Mouse (Mus musculus): ENCODE data around the gene Npcd. TPM values are rescaled to one million over a fixed set of nuclear protein-coding genes. Genes with fewer than 3 reads are reported as not detected.

Gene Npcd
- polyA plus RNA-seq, 1 experiment, result not detected

DNA sequence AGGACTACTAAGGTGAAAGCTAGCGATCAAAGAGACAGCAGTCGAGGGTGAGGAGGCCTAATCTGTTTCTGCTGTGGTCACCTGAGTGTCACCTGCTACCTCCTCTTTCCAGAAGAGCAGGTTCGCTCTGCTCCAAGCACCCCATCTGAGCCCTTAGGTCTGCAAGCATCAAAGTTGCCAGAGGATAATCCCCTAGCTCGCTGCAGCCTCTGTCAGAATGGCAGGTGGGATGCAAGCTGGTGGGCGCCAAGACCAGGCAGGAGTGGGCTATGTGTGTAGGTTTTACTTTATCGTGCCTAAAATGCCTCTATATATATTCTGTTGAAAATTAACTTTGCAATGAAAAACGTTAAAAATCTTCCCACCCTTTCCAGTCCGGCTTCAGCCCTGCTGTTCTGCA is 28.8 kb downstream of the Npcd start:
- no peaks in the 10 kb centered on the region for H3K4me1 ChIP-seq (ENCODE audit: control insufficient read depth, insufficient read depth, low read length)
- H3K4me3 ChIP-seq (ENCODE audit: insufficient read depth, low read length), result 0 out of 2 replicates have a peak overlapping the region, but pooled peaks have one; percentile 56
- H3K27ac ChIP-seq (ENCODE audit: insufficient read depth, low read depth, low read length), result no peak overlapping the region
- TF ChIP-seq POLR2A (IDR thresholded peaks at IDR 0.05; ENCODE audit: borderline replicate concordance, low read depth, low read length) (no peak), CTCF (IDR thresholded peaks at IDR 0.05; ENCODE audit: low read depth, low read length) (no peak)

DNA sequence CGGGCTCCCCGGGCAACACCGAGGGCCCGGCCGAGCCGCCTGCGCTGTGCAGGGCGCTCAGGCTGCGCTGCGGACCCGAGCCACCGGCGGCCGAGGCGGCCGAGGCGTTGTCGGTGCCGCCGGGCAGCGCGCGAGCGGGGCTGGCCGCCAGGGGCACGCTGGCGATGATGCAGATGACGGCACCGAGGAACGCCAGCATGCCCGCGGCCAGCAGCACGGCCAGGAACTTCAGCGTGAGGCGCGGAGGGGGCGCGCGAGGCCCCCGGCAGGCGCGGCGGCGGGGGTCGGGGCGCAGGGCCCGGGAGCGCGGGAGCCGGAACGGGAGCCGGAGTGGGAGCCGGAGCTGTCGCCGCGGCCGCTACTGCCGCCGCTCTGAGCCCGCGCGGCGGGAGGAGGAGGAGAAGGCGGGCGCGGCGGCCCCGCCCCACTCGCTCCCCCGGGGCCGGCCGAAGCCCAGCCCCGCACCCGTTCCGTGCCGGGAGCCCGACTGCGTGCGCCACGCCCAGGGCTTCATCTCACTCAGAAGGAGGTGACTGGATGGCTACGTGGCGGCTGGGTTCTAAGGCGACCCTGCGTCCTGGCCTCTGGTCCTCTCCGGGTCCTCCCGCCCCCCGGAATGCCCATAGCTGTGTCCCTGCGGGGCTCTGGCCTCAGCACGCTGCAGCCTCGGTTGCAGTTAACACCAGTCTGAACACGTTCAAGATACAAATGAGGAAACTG is 29.5 kb downstream of the Npcd start, which contains the start of gene Nptxr:
TSS of gene Nptxr (minus strand) at position 415 of the 720 bp plus-strand sequence.
- H3K4me1 ChIP-seq (ENCODE audit: control insufficient read depth, insufficient read depth, low read length), result no peaks in the 10 kb centered on the region
- H3K4me3 ChIP-seq (ENCODE audit: insufficient read depth, low read length), result peak within 1 kb of the TSS; percentile 56
- no peak within 1 kb of the TSS for H3K27ac ChIP-seq (ENCODE audit: insufficient read depth, low read depth, low read length)
- TF ChIP-seq CTCF (IDR thresholded peaks at IDR 0.05; ENCODE audit: low read depth, low read length) (no peak), POLR2A (IDR thresholded peaks at IDR 0.05; ENCODE audit: borderline replicate concordance, low read depth, low read length) (no peak)

DNA sequence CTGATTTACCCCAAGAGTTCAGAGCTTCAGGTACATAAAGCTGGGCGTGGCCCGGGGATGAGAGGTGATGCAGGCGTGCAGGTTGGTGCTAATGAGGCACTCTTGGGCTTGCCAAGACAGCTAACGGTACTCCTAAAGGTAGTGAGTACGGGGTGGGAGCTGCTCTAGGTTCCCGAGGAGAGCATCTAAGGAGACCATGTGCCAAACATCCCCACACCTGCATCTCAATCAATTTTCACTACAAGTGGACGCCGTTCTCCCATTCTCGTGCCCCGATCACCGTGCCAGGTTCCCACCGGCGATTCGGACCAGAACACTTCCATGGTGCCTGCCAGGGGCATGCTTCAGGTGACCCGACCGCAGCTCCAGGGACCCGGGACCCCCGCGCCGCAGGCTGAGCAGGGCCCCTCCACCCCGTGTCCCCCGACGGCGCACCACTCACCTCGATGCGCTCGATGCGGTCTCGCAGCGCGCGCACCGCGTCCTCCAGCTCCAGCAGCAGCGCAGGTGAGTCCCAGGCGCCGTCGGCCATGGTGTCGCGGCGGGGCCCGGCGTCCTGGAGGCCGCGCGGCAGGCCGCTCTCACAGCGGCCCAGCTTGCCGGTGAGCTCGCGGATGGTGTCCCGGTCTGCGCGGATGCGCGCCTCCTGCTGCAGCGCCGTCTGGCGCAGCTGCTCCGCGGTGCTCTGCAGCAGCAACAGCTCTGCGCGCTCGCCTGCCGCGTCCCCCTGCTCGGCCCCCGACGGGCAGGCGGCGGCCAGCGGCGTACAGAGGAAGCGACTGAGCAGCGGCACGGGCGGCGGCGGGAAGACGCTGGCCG is 30.3 kb downstream of the Npcd start:
- Histone ChIP-seq H3K4me1 (ENCODE audit: control insufficient read depth, insufficient read depth, low read length) (no peaks in the 10 kb centered on the region), H3K27ac (ENCODE audit: insufficient read depth, low read depth, low read length) (no peak overlapping the region), H3K4me3 (ENCODE audit: insufficient read depth, low read length) (peak overlapping the region; percentile 56)
- no peak for TF ChIP-seq CTCF (IDR thresholded peaks at IDR 0.05; ENCODE audit: low read depth, low read length)
- TF ChIP-seq POLR2A (IDR thresholded peaks at IDR 0.05; ENCODE audit: borderline replicate concordance, low read depth, low read length), result no peak

DNA sequence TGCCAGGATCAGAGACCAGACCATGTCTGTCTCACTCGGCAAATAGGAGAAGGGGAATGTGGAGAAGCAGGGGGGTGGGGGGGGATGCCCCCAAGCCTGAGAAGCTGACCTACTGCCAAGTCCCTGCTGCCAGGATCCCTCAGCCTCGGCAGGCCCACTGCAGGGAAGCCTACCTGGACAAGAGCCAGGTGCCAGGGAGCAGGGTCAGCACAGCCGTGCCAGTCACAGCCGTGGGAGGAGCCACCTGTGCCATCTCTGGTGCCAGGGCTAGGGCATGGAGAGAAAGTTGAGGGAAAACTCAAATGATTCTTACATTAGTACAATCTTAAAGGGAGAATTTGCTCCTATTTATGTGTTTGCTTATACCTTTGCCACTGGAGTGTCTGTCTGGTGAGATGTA is 31.7 kb downstream of the Npcd start:
- H3K4me1 ChIP-seq (ENCODE audit: control insufficient read depth, insufficient read depth, low read length), result no peaks in the 10 kb centered on the region
- no peak overlapping the region for H3K27ac ChIP-seq (ENCODE audit: insufficient read depth, low read depth, low read length)
- TF ChIP-seq POLR2A (IDR thresholded peaks at IDR 0.05; ENCODE audit: borderline replicate concordance, low read depth, low read length) (no peak), CTCF (IDR thresholded peaks at IDR 0.05; ENCODE audit: low read depth, low read length) (no peak)
- no peak overlapping the region for H3K4me3 ChIP-seq (ENCODE audit: insufficient read depth, low read length)

DNA sequence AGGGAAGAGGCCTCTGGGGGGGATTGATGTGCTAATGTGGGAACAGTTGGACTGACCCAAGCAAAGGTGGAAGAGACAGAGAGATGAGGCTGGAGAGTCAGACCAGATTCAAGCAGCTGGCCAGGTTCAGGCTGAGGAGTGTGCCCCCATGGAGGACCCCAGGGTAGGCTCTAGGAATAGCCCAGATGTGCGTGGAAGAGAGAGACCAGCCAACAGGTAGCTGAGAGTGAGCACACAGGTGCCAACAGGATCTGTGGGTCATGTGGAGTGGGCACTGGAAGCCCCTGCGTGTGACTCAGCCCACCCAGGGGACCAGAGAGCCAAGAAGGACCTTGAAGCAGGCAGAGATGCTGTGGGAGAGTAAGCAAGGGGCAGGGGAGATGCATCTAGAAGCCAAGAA is 32.4 kb downstream of the Npcd start:
- no peak for TF ChIP-seq POLR2A (IDR thresholded peaks at IDR 0.05; ENCODE audit: borderline replicate concordance, low read depth, low read length)
- no peak for TF ChIP-seq CTCF (IDR thresholded peaks at IDR 0.05; ENCODE audit: low read depth, low read length)
- Histone ChIP-seq H3K27ac (ENCODE audit: insufficient read depth, low read depth, low read length) (no peak overlapping the region), H3K4me3 (ENCODE audit: insufficient read depth, low read length) (no peak overlapping the region), H3K4me1 (ENCODE audit: control insufficient read depth, insufficient read depth, low read length) (no peaks in the 10 kb centered on the region)

DNA sequence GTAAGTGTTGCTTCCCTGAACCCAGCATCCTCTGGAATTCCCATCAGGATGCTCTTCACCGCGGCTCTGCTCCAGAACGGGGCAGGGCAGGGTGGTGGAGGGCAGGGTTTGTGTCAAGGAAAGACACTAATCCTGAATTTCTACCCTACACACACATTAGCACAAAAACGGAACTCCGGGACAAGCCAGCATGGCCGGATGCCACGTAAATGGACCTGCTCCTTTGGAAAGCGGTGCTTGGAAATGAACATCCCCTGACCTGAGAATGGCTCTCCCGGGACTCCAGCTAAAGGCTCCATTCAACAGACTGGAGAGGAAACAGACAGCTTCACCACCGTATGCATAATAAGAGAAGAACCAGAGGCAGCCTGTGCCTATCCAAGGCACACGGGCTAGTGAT is 33.3 kb downstream of the Npcd start:
- Histone ChIP-seq H3K27ac (ENCODE audit: insufficient read depth, low read depth, low read length) (no peak overlapping the region), H3K4me1 (ENCODE audit: control insufficient read depth, insufficient read depth, low read length) (no peaks in the 10 kb centered on the region), H3K4me3 (ENCODE audit: insufficient read depth, low read length) (no peak overlapping the region)
- TF ChIP-seq POLR2A (IDR thresholded peaks at IDR 0.05; ENCODE audit: borderline replicate concordance, low read depth, low read length) (no peak), CTCF (IDR thresholded peaks at IDR 0.05; ENCODE audit: low read depth, low read length) (no peak)

DNA sequence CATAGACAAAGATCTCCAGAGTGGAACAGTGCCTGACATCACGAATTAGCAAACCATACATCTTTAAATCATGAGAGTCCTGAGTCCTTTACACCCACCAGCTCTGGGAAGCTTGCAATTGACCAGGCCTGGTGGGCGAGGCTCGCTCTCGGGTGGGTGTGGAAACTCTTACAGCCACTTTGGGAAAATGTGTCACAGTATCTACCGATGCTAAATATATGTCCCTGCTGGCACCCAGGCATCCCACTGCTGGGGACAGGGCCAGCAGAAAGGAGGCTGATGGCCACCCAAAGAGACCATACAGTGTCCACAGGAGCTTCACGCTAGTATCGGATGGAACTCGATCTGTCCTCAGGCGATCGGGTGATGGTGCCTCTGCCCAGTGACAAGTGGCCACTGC is 35.4 kb downstream of the Npcd start:
- H3K4me3 ChIP-seq (ENCODE audit: insufficient read depth, low read length), result no peak overlapping the region
- no peak overlapping the region for H3K27ac ChIP-seq (ENCODE audit: insufficient read depth, low read depth, low read length)
- TF ChIP-seq CTCF (IDR thresholded peaks at IDR 0.05; ENCODE audit: low read depth, low read length) (no peak), POLR2A (IDR thresholded peaks at IDR 0.05; ENCODE audit: borderline replicate concordance, low read depth, low read length) (no peak)
- no peaks in the 10 kb centered on the region for H3K4me1 ChIP-seq (ENCODE audit: control insufficient read depth, insufficient read depth, low read length)

DNA sequence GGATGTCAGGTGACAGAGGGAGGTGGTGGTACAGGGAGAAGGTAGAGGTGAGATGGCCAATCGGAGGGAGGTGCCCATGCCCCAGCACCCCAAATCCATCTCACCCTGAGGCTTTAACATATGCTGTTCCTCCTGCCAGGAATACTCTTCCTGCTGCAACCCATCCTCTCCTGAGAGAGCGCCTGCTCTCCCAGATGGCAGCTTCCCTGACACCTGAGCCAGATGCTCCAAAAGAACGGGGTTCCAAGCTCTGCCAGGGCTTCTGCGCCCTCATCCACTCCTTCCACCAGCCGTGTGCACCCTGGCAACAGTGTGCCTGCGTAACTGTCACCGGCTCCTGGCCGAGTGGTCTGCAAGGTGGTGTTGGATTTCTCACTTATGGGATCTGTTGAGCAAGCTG is 36.4 kb downstream of the Npcd start:
- Histone ChIP-seq H3K4me1 (ENCODE audit: control insufficient read depth, insufficient read depth, low read length) (no peaks in the 10 kb centered on the region), H3K4me3 (ENCODE audit: insufficient read depth, low read length) (no peak overlapping the region), H3K27ac (ENCODE audit: insufficient read depth, low read depth, low read length) (no peak overlapping the region)
- TF ChIP-seq CTCF (IDR thresholded peaks at IDR 0.05; ENCODE audit: low read depth, low read length), result no peak
- no peak for TF ChIP-seq POLR2A (IDR thresholded peaks at IDR 0.05; ENCODE audit: borderline replicate concordance, low read depth, low read length)

DNA sequence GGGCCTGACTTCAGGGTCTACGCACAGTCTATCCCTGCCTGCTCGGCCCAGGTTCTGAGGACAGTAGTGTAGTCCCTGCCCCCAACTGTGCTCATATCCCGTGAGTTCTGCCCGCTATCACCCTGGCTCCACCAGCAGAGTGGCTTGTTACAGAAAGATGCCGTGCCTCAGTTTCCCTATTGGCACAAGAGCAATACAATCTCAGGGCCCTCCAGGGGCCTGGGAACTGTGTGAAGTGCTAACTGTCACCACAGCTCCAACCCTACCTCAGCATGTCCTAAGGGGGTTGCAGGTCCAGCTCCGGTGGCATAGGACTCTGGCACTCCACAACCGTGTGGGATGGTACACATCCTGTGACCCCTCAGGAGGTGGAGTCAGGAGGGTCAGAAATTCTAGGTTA is 36.9 kb downstream of the Npcd start:
- no peak for TF ChIP-seq POLR2A (IDR thresholded peaks at IDR 0.05; ENCODE audit: borderline replicate concordance, low read depth, low read length)
- no peak for TF ChIP-seq CTCF (IDR thresholded peaks at IDR 0.05; ENCODE audit: low read depth, low read length)
- H3K4me3 ChIP-seq (ENCODE audit: insufficient read depth, low read length), result no peak overlapping the region
- no peaks in the 10 kb centered on the region for H3K4me1 ChIP-seq (ENCODE audit: control insufficient read depth, insufficient read depth, low read length)
- H3K27ac ChIP-seq (ENCODE audit: insufficient read depth, low read depth, low read length), result no peak overlapping the region

DNA sequence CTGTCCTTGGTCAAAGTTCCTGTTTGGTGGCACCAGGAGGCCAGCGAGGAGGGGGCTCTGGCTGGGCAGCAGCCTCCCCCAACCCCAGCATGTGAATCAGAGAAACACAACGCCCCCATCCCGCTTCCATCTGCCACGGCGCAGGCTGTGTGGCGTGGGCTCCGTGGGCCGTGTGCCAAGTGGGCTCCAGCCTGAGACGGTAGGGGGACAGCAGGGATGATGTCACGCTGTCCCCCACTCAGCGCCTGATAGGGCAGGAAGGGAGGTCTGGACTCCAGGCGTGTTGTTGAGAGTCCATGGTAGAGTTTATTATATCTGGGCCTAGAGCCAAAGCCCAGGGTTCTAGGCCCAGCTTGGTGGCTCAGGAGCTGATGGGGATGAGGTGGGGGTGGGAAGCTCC is 37.8 kb downstream of the Npcd start:
- Histone ChIP-seq H3K27ac (ENCODE audit: insufficient read depth, low read depth, low read length) (no peak overlapping the region), H3K4me1 (ENCODE audit: control insufficient read depth, insufficient read depth, low read length) (no peaks in the 10 kb centered on the region), H3K4me3 (ENCODE audit: insufficient read depth, low read length) (no peak overlapping the region)
- no peak for TF ChIP-seq POLR2A (IDR thresholded peaks at IDR 0.05; ENCODE audit: borderline replicate concordance, low read depth, low read length)
- TF ChIP-seq CTCF (IDR thresholded peaks at IDR 0.05; ENCODE audit: low read depth, low read length), result no peak
